Mouse (Mus musculus) MEL (cell line): ENCODE measurements around the gene Qdpr. TPM values are rescaled to one million over a fixed set of nuclear protein-coding genes. Genes with fewer than 3 reads are reported as not detected.
A peak's percentile ranks its signal among the peaks of the same experiment; 100 is the strongest.

Source experiments
- DNase-seq: peaks from one replicate; pipeline ENCODE4 v3.0.0; 2011; ENCODE audit warnings: low read depth, low spot score
- H3K27ac ChIP-seq: 2 replicates; pipeline ENCODE4 v1.5.1; 2012; ENCODE audit warnings: low read depth, mild to moderate bottlenecking, control low read depth, low read length, moderate library complexity; ENCODE audit not compliant: control insufficient read depth
- H3K27me3 ChIP-seq, 2 experiments: fragments of 150-350 bp in 1 of 2; sonication (generic) in 1 of 2; 2 replicates each; pipeline ENCODE4 v1.6.1; 2012; ENCODE audit warnings: low read length in 2 of 2, mild to moderate bottlenecking in 2 of 2, improper control_type of control experiment in 1 of 2, moderate library complexity in 1 of 2; ENCODE audit not compliant: insufficient read depth in 2 of 2, control insufficient read depth in 1 of 2
- H3K36me3 ChIP-seq, 2 experiments: 2 replicates each; pipeline ENCODE4 v1.6.1; 2012 to 2014; ENCODE audit warnings: low read length in 2 of 2, improper control_type of control experiment in 1 of 2, inconsistent platforms in 1 of 2, mild to moderate bottlenecking in 1 of 2; ENCODE audit not compliant: insufficient read depth in 2 of 2, control insufficient read depth in 1 of 2
- H3K4me1 ChIP-seq, 2 experiments: fragments of 150-350 bp in 1 of 2; sonication (generic) in 1 of 2; 2 replicates each; pipeline ENCODE4 v1.6.1; 2012; ENCODE audit warnings: low read length in 2 of 2, improper control_type of control experiment in 1 of 2, mild to moderate bottlenecking in 1 of 2; ENCODE audit not compliant: insufficient read depth in 2 of 2, control insufficient read depth in 1 of 2
- H3K4me3 ChIP-seq, 2 experiments: fragments of 150-350 bp in 1 of 2; sonication (generic) in 1 of 2; 2 replicates each; pipeline ENCODE4 v1.5.1; 2012; ENCODE audit warnings: low read depth in 2 of 2, low read length in 2 of 2, mild to moderate bottlenecking in 2 of 2, moderate library complexity in 2 of 2, control low read depth in 1 of 2, improper control_type of control experiment in 1 of 2; ENCODE audit not compliant: control insufficient read depth in 1 of 2, insufficient read depth in 1 of 2
- H3K79me2 ChIP-seq: 2 replicates; pipeline ENCODE4 v1.6.1; 2012; ENCODE audit warnings: mild to moderate bottlenecking, low read length, moderate library complexity; ENCODE audit not compliant: control insufficient read depth, poor library complexity, insufficient read depth
- H3K9ac ChIP-seq: 2 replicates; pipeline ENCODE4 v1.6.1; 2012; ENCODE audit warnings: low read depth, mild to moderate bottlenecking, control low read depth, low read length, moderate library complexity; ENCODE audit not compliant: control insufficient read depth, poor library complexity, severe bottlenecking
- H3K9me3 ChIP-seq: fragments of 150-350 bp; sonication (generic); replicated peaks from 2 replicates; pipeline ENCODE4 v1.6.1; 2012; ENCODE audit warnings: mild to moderate bottlenecking, low read length, improper control_type of control experiment, moderate library complexity; ENCODE audit not compliant: insufficient read depth
- BHLHE40 ChIP-seq: IDR thresholded peaks from 2 replicates; pipeline ENCODE4 v1.6.1; 2012; ENCODE audit warnings: low read depth, mild to moderate bottlenecking, inconsistent platforms, low read length, improper control_type of control experiment, borderline replicate concordance
- CHD1 ChIP-seq: IDR thresholded peaks from 2 replicates; pipeline ENCODE4 v1.6.1; 2012; ENCODE audit warnings: low read depth, mild to moderate bottlenecking, inconsistent platforms, low read length, improper control_type of control experiment
- CTCF ChIP-seq, 3 experiments: IDR thresholded peaks in 2 of 3; conservative IDR thresholded peaks in 1 of 3; 2 replicates each; pipeline ENCODE4 v1.5.1; 2011 to 2012; ENCODE audit warnings: low read length in 3 of 3, low read depth in 2 of 3, mild to moderate bottlenecking in 2 of 3, improper control_type of control experiment in 1 of 3, inconsistent platforms in 1 of 3, mixed read lengths in 1 of 3, moderate library complexity in 1 of 3; ENCODE audit not compliant: control insufficient read depth in 1 of 3, insufficient read depth in 1 of 3, poor library complexity in 1 of 3, severe bottlenecking in 1 of 3
- E2F4 ChIP-seq: IDR thresholded peaks from 2 replicates; pipeline ENCODE4 v1.6.1; 2011; ENCODE audit warnings: low read depth, low read length, improper control_type of control experiment, borderline replicate concordance
- ELF1 ChIP-seq: IDR thresholded peaks from 2 replicates; pipeline ENCODE4 v1.6.1; 2014; ENCODE audit warnings: low read depth, mild to moderate bottlenecking, inconsistent platforms, low read length, improper control_type of control experiment, moderate library complexity
- GABPA ChIP-seq: IDR thresholded peaks from 2 replicates; pipeline ENCODE4 v1.6.1; 2012; ENCODE audit warnings: low read depth, mild to moderate bottlenecking, inconsistent platforms, low read length, improper control_type of control experiment, moderate library complexity
- GATA1 ChIP-seq: IDR thresholded peaks from 2 replicates; pipeline ENCODE4 v1.6.1; 2011; ENCODE audit warnings: low read depth, low read length, improper control_type of control experiment
- JUND ChIP-seq: IDR thresholded peaks from 2 replicates; pipeline ENCODE4 v1.6.1; 2011; ENCODE audit warnings: low read depth, mild to moderate bottlenecking, improper control_type of control experiment, low read length
- MAFK ChIP-seq: IDR thresholded peaks from 2 replicates; pipeline ENCODE4 v1.6.1; 2011; ENCODE audit warnings: low read depth, mild to moderate bottlenecking, low read length, improper control_type of control experiment, borderline replicate concordance
- MAX ChIP-seq: IDR thresholded peaks from 2 replicates; pipeline ENCODE4 v1.6.1; 2011; ENCODE audit warnings: low read length, improper control_type of control experiment
- MAZ ChIP-seq: IDR thresholded peaks from 2 replicates; pipeline ENCODE4 v1.6.1; 2012; ENCODE audit warnings: low read depth, mild to moderate bottlenecking, inconsistent platforms, low read length, improper control_type of control experiment
- MYB ChIP-seq: IDR thresholded peaks from 2 replicates; pipeline ENCODE4 v1.6.1; 2011; ENCODE audit warnings: mild to moderate bottlenecking, low read depth, low read length, improper control_type of control experiment
- MYC ChIP-seq: IDR thresholded peaks from 2 replicates; pipeline ENCODE4 v1.6.1; 2011; ENCODE audit warnings: low read depth, mild to moderate bottlenecking, low read length, improper control_type of control experiment, moderate library complexity
- POLR2AphosphoS5 ChIP-seq: IDR thresholded peaks from 2 replicates; pipeline ENCODE4 v1.6.1; 2012; ENCODE audit warnings: low read depth, borderline replicate concordance, mild to moderate bottlenecking, inconsistent platforms, low read length, moderate library complexity, mixed read lengths
- TCF12 ChIP-seq: IDR thresholded peaks from 2 replicates; pipeline ENCODE4 v1.6.1; 2014; ENCODE audit warnings: low read depth, mild to moderate bottlenecking, inconsistent platforms, low read length, improper control_type of control experiment, moderate library complexity
- ZKSCAN1 ChIP-seq: IDR thresholded peaks from 2 replicates; pipeline ENCODE4 v1.6.1; 2012; ENCODE audit warnings: low read depth, mild to moderate bottlenecking, inconsistent platforms, low read length, improper control_type of control experiment, moderate library complexity
- ZMIZ1 ChIP-seq: IDR thresholded peaks from 2 replicates; pipeline ENCODE4 v1.6.1; 2012; ENCODE audit warnings: low read depth, mild to moderate bottlenecking, inconsistent platforms, low read length, improper control_type of control experiment, moderate library complexity
- ZNF384 ChIP-seq: IDR thresholded peaks from 2 replicates; pipeline ENCODE4 v1.6.1; 2012; ENCODE audit warnings: low read depth, mild to moderate bottlenecking, inconsistent platforms, low read length, improper control_type of control experiment
- polyA plus RNA-seq, 2 experiments: library from polyadenylated mRNA; stranded (reverse) in 1 of 2; unstranded in 1 of 2; fragments of >175 nt in 1 of 2; fragments of >200 nt in 1 of 2; gene quantifications; 2 replicates each; pipeline versions ENCODE4 v1.2.1 to v1.2.4; 2012; ENCODE audit warnings: low replicate concordance in 2 of 2, low read depth in 1 of 2; ENCODE audit not compliant: insufficient read length in 2 of 2, insufficient read depth in 1 of 2, missing spikeins in 1 of 2
- total RNA-seq: library from RNA; depleted of rRNA; stranded (reverse); fragments of 300-350 nt; gene quantifications from 2 replicates; pipeline ENCODE4 v1.2.3, GENCODE M21; 2012

Gene Qdpr
- total and polyA plus RNA-seq, 3 experiments: 119 to 226 TPM; not detected in 1

DNA sequence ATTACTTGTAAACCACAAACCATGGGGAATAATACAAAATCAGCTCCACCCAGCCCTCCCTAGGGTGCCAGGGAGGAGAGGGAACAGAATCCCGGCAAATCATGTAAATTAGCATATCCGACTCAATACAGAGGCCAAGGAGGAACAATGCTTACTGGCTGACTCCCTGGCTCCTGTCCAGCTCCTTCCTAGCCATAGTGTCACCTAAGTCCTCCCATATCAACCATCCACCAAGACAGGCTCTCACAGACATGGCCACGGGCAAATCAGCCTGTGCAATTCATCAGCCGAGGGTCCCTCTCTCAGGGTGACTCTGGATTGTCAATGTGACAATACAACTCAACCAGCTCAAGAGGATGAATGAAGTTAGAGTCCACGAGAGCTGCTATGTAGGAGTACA lies 1.4 kb downstream of the Qdpr start:
- peaks cover 0 to 20% of the 10 kb centered on the region in 2 experiments for H3K4me1 ChIP-seq
- DNase-seq: peak; percentile 90
- H3K9me3 ChIP-seq: no peaks in the 10 kb centered on the region
- peaks cover 14% of the 10 kb centered on the region for H3K79me2 ChIP-seq
- 0 out of 2 replicates have a peak, but pooled peaks have one; percentile 12 for TF ChIP-seq MYB
- TF ChIP-seq GATA1: no peak
- H3K4me3 ChIP-seq: peak overlapping the region; percentile 71 to 89
- peak overlapping the region; percentile 71 for H3K9ac ChIP-seq
- peaks cover 6 to 16% of the 10 kb centered on the region in 2 experiments; a peak in 3 of 4 replicates for H3K36me3 ChIP-seq
- no peak overlapping the region for H3K27ac ChIP-seq
- no peaks in the 10 kb centered on the region for H3K27me3 ChIP-seq

DNA sequence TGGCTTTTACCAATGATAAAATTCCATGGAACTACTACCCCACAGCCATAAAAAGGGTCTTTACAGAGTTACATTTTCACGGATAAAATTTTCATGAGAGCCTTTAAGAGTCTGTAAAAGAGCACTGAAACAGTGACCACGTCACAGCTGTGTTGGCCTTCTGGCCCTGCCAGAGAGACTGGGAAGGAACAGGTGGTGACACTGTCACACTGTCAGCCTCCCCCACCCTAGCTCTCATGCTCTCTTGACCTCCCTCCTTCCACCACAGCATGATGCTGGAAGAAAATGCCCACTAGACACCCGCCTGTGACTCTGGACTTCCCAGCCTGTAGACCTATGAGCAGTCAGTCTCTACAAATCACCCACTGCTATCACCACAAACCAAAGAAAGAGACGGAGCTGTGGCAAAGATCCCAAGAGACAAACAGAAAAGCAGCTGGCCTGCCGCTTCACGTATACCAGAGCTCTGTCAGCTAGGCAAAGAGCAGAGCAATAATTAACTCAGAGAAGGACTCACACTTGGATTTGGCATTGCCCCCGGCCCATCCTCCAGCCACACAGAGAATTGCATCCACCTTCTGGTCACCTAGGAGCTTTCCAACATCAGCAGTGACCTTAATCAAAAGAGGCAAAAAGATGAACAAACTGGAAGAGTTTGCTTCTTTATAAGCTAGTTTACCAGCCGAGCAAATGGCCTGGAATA lies 5.8 kb downstream of the Qdpr start:
- H3K4me1 ChIP-seq: peaks cover 0 to 17% of the 10 kb centered on the region in 2 experiments
- TF ChIP-seq ZKSCAN1 (no peak), MAFK (no peak), ELF1 (no peak), TCF12 (no peak), BHLHE40 (no peak), GABPA (no peak), MAX (no peak), CHD1 (no peak), MYB (no peak), ZNF384 (no peak), MYC (no peak), CTCF (IDR thresholded peaks at IDR 0.05 in 2 of 3, conservative IDR thresholded peaks at IDR 0.05 in 1 of 3; ENCODE audit: control insufficient read depth in 1 of 3, insufficient read depth in 1 of 3, low read depth in 2 of 3, low read length in 3 of 3, poor library complexity in 1 of 3, severe bottlenecking in 1 of 3) (no peak), E2F4 (no peak), JUND (no peak), MAZ (no peak), POLR2AphosphoS5 (no peak), ZMIZ1 (no peak)
- TF ChIP-seq, all 39 proteins: peak for 0
- H3K4me3 ChIP-seq: no peak overlapping the region
- no peak overlapping the region for H3K27ac ChIP-seq
- H3K36me3 ChIP-seq: peaks cover 11 to 19% of the 10 kb centered on the region in 2 experiments
- H3K9me3 ChIP-seq: no peaks in the 10 kb centered on the region
- no peak overlapping the region for H3K9ac ChIP-seq
- H3K79me2 ChIP-seq: peaks cover 11% of the 10 kb centered on the region
- H3K27me3 ChIP-seq: no peaks in the 10 kb centered on the region
- DNase-seq: no peak
